Mouse (Mus musculus) MEL (cell line): ENCODE results near the gene Pitpnm3. TPM values are rescaled to one million over a fixed set of nuclear protein-coding genes. Genes with fewer than 3 reads are reported as not detected.

Experiments used
- DNase-seq: peaks from one replicate; pipeline ENCODE4 v3.0.0; 2011; ENCODE audit warnings: low read depth, low spot score
- H3K27ac ChIP-seq: 2 replicates; pipeline ENCODE4 v1.5.1; 2012; ENCODE audit warnings: low read depth, mild to moderate bottlenecking, control low read depth, low read length, moderate library complexity; ENCODE audit not compliant: control insufficient read depth
- H3K27me3 ChIP-seq, 2 experiments: fragments of 150-350 bp in 1 of 2; sonication (generic) in 1 of 2; 2 replicates each; pipeline ENCODE4 v1.6.1; 2012; ENCODE audit warnings: low read length in 2 of 2, mild to moderate bottlenecking in 2 of 2, improper control_type of control experiment in 1 of 2, moderate library complexity in 1 of 2; ENCODE audit not compliant: insufficient read depth in 2 of 2, control insufficient read depth in 1 of 2
- H3K36me3 ChIP-seq, 2 experiments: 2 replicates each; pipeline ENCODE4 v1.6.1; 2012 to 2014; ENCODE audit warnings: low read length in 2 of 2, improper control_type of control experiment in 1 of 2, inconsistent platforms in 1 of 2, mild to moderate bottlenecking in 1 of 2; ENCODE audit not compliant: insufficient read depth in 2 of 2, control insufficient read depth in 1 of 2
- H3K4me1 ChIP-seq, 2 experiments: fragments of 150-350 bp in 1 of 2; sonication (generic) in 1 of 2; 2 replicates each; pipeline ENCODE4 v1.6.1; 2012; ENCODE audit warnings: low read length in 2 of 2, improper control_type of control experiment in 1 of 2, mild to moderate bottlenecking in 1 of 2; ENCODE audit not compliant: insufficient read depth in 2 of 2, control insufficient read depth in 1 of 2
- H3K4me3 ChIP-seq, 2 experiments: fragments of 150-350 bp in 1 of 2; sonication (generic) in 1 of 2; 2 replicates each; pipeline ENCODE4 v1.5.1; 2012; ENCODE audit warnings: low read depth in 2 of 2, low read length in 2 of 2, mild to moderate bottlenecking in 2 of 2, moderate library complexity in 2 of 2, control low read depth in 1 of 2, improper control_type of control experiment in 1 of 2; ENCODE audit not compliant: control insufficient read depth in 1 of 2, insufficient read depth in 1 of 2
- H3K79me2 ChIP-seq: 2 replicates; pipeline ENCODE4 v1.6.1; 2012; ENCODE audit warnings: mild to moderate bottlenecking, low read length, moderate library complexity; ENCODE audit not compliant: control insufficient read depth, poor library complexity, insufficient read depth
- H3K9ac ChIP-seq: 2 replicates; pipeline ENCODE4 v1.6.1; 2012; ENCODE audit warnings: low read depth, mild to moderate bottlenecking, control low read depth, low read length, moderate library complexity; ENCODE audit not compliant: control insufficient read depth, poor library complexity, severe bottlenecking
- H3K9me3 ChIP-seq: fragments of 150-350 bp; sonication (generic); replicated peaks from 2 replicates; pipeline ENCODE4 v1.6.1; 2012; ENCODE audit warnings: mild to moderate bottlenecking, low read length, improper control_type of control experiment, moderate library complexity; ENCODE audit not compliant: insufficient read depth
- BHLHE40 ChIP-seq: IDR thresholded peaks from 2 replicates; pipeline ENCODE4 v1.6.1; 2012; ENCODE audit warnings: low read depth, mild to moderate bottlenecking, inconsistent platforms, low read length, improper control_type of control experiment, borderline replicate concordance
- CHD1 ChIP-seq: IDR thresholded peaks from 2 replicates; pipeline ENCODE4 v1.6.1; 2012; ENCODE audit warnings: low read depth, mild to moderate bottlenecking, inconsistent platforms, low read length, improper control_type of control experiment
- CHD2 ChIP-seq: IDR thresholded peaks from 2 replicates; pipeline ENCODE4 v1.6.1; 2011; ENCODE audit warnings: low read length, improper control_type of control experiment
- ELF1 ChIP-seq: IDR thresholded peaks from 2 replicates; pipeline ENCODE4 v1.6.1; 2014; ENCODE audit warnings: low read depth, mild to moderate bottlenecking, inconsistent platforms, low read length, improper control_type of control experiment, moderate library complexity
- GATA1 ChIP-seq: IDR thresholded peaks from 2 replicates; pipeline ENCODE4 v1.6.1; 2011; ENCODE audit warnings: low read depth, low read length, improper control_type of control experiment
- MAFK ChIP-seq: IDR thresholded peaks from 2 replicates; pipeline ENCODE4 v1.6.1; 2011; ENCODE audit warnings: low read depth, mild to moderate bottlenecking, low read length, improper control_type of control experiment, borderline replicate concordance
- MAX ChIP-seq: IDR thresholded peaks from 2 replicates; pipeline ENCODE4 v1.6.1; 2011; ENCODE audit warnings: low read length, improper control_type of control experiment
- MEF2A ChIP-seq: IDR thresholded peaks from 2 replicates; pipeline ENCODE4 v1.6.1; 2014; ENCODE audit warnings: low read depth, mild to moderate bottlenecking, inconsistent platforms, low read length, improper control_type of control experiment; ENCODE audit not compliant: poor library complexity, insufficient replicate concordance, severe bottlenecking; ENCODE audit errors: extremely low read depth
- MXI1 ChIP-seq: IDR thresholded peaks from 2 replicates; pipeline ENCODE4 v1.6.1; 2011; ENCODE audit warnings: mild to moderate bottlenecking, low read depth, low read length, improper control_type of control experiment
- MYB ChIP-seq: IDR thresholded peaks from 2 replicates; pipeline ENCODE4 v1.6.1; 2011; ENCODE audit warnings: mild to moderate bottlenecking, low read depth, low read length, improper control_type of control experiment
- MYC ChIP-seq: IDR thresholded peaks from 2 replicates; pipeline ENCODE4 v1.6.1; 2011; ENCODE audit warnings: low read depth, mild to moderate bottlenecking, low read length, improper control_type of control experiment, moderate library complexity
- POLR2AphosphoS5 ChIP-seq: IDR thresholded peaks from 2 replicates; pipeline ENCODE4 v1.6.1; 2012; ENCODE audit warnings: low read depth, borderline replicate concordance, mild to moderate bottlenecking, inconsistent platforms, low read length, moderate library complexity, mixed read lengths
- UBTF ChIP-seq: IDR thresholded peaks from 2 replicates; pipeline ENCODE4 v1.6.1; 2012; ENCODE audit warnings: low read depth, mild to moderate bottlenecking, inconsistent platforms, low read length, improper control_type of control experiment, moderate library complexity, borderline replicate concordance; ENCODE audit not compliant: insufficient read depth
- USF1 ChIP-seq: IDR thresholded peaks from 2 replicates; pipeline ENCODE4 v1.6.1; 2014; ENCODE audit warnings: low read depth, mild to moderate bottlenecking, inconsistent platforms, low read length, improper control_type of control experiment, moderate library complexity
- USF2 ChIP-seq, 2 experiments: IDR thresholded peaks; 2 replicates each; pipeline ENCODE4 v1.6.1; 2011 to 2012; ENCODE audit warnings: improper control_type of control experiment in 2 of 2, low read length in 2 of 2, borderline replicate concordance in 1 of 2, inconsistent platforms in 1 of 2, low read depth in 1 of 2, mild to moderate bottlenecking in 1 of 2; ENCODE audit not compliant: insufficient read depth in 1 of 2
- ZC3H11A ChIP-seq: IDR thresholded peaks from 2 replicates; pipeline ENCODE4 v1.6.1; 2012; ENCODE audit warnings: low read depth, mild to moderate bottlenecking, inconsistent platforms, low read length, improper control_type of control experiment
- ZKSCAN1 ChIP-seq: IDR thresholded peaks from 2 replicates; pipeline ENCODE4 v1.6.1; 2012; ENCODE audit warnings: low read depth, mild to moderate bottlenecking, inconsistent platforms, low read length, improper control_type of control experiment, moderate library complexity
- ZMIZ1 ChIP-seq: IDR thresholded peaks from 2 replicates; pipeline ENCODE4 v1.6.1; 2012; ENCODE audit warnings: low read depth, mild to moderate bottlenecking, inconsistent platforms, low read length, improper control_type of control experiment, moderate library complexity
- ZNF384 ChIP-seq: IDR thresholded peaks from 2 replicates; pipeline ENCODE4 v1.6.1; 2012; ENCODE audit warnings: low read depth, mild to moderate bottlenecking, inconsistent platforms, low read length, improper control_type of control experiment
- polyA plus RNA-seq, 2 experiments: library from polyadenylated mRNA; stranded (reverse) in 1 of 2; unstranded in 1 of 2; fragments of >175 nt in 1 of 2; fragments of >200 nt in 1 of 2; gene quantifications; 2 replicates each; pipeline versions ENCODE4 v1.2.1 to v1.2.4; 2012; ENCODE audit warnings: low replicate concordance in 2 of 2, low read depth in 1 of 2; ENCODE audit not compliant: insufficient read length in 2 of 2, insufficient read depth in 1 of 2, missing spikeins in 1 of 2
- total RNA-seq: library from RNA; depleted of rRNA; stranded (reverse); fragments of 300-350 nt; gene quantifications from 2 replicates; pipeline ENCODE4 v1.2.3, GENCODE M21; 2012

Pitpnm3 gene
- total and polyA plus RNA-seq, 3 experiments: 0.24 TPM; not detected in 2

GRCm38 (mm10) chr11:72134536-72135382, 819 bp downstream of the Pitpnm3 start:
- Histone ChIP-seq H3K27me3 (no peaks in the 10 kb centered on the region), H3K4me1 (no peaks in the 10 kb centered on the region), H3K27ac (no peak overlapping the region), H3K9ac (no peak overlapping the region)
- TF ChIP-seq CHD2 (no peak), MXI1 (no peak), GATA1 (no peak), MEF2A (no peak), ELF1 (no peak), ZC3H11A (no peak), CHD1 (no peak), BHLHE40 (no peak), UBTF (no peak), USF2 (IDR thresholded peaks at IDR 0.05; ENCODE audit: borderline replicate concordance in 1 of 2, insufficient read depth in 1 of 2, low read depth in 1 of 2, low read length in 2 of 2) (no peak), POLR2AphosphoS5 (no peak), ZMIZ1 (no peak), MYB (no peak), ZNF384 (no peak), ZKSCAN1 (no peak), MAX (no peak), USF1 (no peak), MAFK (no peak), MYC (no peak)
- TF ChIP-seq, all 39 proteins: peak for 0
- Histone ChIP-seq H3K36me3 (no peaks in the 10 kb centered on the region), H3K4me3 (no peak overlapping the region), H3K9me3 (no peaks in the 10 kb centered on the region), H3K79me2 (no peaks in the 10 kb centered on the region)
- no peak for DNase-seq
